Mouse (Mus musculus) MEL-GATA-1-ER (cell line): ENCODE data around the gene Clptm1.
A peak's percentile ranks its signal among the peaks of the same experiment; 100 is the strongest.

Experiments
- DNase-seq: peaks from one replicate; pipeline ENCODE4 v3.0.0-alpha.2; 2012; ENCODE audit warnings: low read depth; ENCODE audit errors: extremely low read depth

Clptm1 gene

DNA sequence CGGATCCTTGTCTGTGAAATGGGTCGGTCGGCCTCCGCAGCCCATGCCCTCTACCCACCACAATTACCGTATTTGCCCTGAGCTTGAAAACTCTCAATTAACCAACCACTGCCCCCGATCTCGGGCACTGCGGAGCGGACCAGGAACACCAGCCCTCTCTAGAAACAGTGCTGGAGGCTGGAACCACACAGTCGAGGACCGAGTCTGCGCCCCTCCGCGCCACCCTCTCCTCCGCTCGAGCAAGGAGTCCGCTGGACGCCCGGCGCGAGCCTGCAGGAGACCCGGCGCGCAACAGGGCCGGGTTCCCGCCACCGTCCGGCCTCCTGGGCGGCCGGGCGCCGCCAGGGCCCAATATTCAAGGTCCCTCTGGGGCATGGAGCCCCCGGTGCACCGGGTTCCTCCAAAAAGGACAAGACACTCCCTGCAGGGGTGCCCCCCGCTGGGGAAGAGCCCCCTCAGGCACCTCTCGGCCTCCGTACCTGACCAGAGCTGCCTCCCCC is 328 bp downstream of the Clptm1 start:
- no peak for DNase-seq

DNA sequence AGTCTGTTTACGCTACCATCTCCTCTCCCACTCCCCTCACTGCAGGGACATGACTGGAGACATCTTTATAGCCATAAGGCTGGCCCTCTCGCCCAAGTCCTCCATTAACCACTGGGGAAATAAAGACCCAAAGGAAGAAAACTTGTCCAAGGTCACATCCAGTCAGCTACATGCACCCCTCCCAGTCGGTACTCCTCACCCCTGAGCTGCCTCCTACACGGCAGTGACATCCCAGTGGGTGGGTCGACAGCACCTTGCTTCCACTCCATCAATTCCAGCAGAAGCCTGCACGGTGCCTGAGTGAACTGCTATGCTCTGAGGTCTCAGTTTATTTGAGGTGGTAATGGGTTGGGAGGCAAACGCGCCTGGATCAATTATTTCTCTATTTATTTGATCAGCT is 893 bp downstream of the Clptm1 start:
- DNase-seq, result no peak

DNA sequence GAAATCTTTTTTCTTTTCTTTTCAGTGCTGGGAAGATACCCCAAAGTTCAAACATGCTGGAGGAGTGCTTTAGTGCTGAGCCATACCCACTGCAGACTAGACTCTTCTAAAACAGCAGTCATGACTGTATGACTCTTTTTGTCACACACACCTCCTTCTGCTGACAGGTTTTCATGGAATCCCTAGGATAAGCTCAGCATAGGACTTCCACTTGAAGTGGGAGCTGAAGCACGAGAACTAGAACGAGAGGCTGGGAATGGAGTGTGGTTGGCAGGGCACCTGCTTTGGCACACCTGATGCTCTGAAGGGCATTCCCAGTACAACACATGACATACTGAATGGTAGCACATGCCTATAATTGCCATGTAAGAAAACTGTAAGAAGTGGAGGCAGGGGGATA is 12.2 kb downstream of the Clptm1 start:
- DNase-seq, result no peak

DNA sequence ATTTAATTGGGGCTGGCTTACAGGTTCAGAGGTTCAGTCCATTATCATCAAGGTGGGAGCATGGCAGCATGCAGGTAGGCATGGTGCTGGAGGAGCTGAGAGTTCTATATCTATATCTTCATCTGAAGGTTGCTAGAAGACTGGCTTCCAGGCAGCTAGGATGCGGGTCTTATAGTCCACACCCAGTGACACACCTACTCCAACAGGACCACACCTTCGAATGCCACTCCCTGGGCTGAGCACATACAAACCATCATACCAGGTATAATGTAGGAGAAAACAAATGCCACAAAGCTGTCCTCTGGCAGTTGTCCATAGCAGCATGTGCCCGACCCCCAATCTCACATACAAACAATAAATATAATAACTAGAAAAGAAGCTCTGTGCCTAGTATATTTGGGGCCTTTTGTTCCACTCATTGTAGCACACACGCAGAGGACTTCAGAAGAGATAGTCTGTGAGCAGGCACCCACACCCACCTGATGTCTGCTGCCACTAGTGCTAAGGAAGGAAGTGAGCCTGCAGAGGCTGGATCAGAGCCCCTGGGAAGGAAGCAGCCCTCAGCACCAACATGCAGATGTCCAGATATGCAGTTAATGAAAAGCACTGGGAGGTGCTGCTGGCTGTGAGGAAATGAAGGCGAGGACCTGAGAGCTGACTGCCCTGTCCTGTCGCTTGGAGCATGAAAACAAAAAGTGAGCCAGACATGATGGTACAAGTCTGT is 13.6 kb downstream of the Clptm1 start:
- DNase-seq, result no peak

DNA sequence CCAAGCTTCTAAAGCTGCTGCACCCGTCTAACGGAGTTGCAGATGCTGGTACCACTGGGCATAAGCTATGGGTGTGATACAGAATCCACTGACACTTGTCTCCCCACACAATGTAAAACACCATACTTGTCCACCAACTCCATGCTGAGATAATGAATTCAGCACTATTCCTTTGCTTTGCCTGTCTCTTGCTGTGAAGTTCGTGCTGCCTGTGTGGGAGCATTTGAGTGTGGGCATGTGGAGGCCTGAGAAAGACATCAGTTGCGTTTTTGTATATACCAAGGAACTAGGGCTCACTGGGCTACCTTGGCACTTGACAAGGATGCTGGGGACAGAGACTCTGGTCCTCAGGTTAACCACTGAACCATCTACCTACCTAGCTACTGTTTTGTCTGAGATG is 23.6 kb downstream of the Clptm1 start:
- DNase-seq, result no peak

DNA sequence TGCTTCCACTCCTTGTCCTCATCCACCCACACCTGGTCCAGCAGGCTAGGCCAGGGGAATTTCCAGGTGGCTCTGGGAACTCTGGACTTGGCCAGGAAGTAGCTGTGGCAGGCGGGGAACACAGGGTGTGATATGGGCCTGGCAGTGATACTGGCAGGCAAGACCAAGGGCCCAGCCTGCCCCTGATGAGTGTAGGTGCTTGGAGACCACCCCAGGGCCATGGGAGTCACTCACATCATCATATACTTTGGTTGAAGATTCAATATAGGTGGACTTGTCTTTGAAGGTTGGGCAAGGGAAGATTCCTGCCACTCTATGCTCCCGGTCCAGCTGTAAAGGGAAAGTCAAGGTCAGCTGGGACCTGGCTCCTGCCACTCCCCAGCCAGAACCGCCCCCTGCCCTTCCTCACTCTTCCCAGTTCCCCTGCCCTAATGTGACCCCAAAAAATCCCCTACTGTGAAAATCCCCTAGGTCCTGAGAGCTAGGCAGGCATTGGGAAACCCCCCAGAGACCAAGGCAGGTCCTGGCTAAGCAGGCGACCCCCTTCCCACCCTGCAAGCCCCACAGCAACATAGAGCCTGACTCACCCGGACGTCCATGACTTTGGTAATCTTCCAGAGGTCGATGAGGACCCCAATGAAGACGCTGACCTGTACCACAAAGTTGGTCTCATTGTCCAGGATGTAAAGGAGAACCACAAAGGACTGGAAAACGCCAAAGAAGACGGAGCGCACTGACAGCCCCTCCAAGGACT is 29.6 kb downstream of the Clptm1 start:
- DNase-seq, result no peak

DNA sequence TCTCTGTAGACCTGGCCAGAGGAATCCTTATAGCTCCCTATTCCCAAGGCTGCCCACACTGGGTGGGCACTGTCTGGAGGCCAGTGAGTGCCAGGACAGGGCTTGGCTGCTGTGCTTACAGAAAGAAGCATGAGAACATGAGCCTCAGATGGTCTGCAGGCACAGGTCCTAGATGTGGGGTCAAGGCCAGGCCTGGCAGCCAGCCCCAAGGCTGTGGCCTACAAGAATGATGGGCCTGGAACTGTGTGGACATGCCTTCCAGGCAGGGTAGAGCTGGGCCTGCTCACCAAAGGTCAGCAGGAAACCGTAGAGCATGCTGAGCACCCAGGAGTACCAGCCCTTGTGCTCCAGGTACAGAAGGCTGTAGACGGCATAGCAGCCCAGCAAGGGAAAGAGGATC is 30.2 kb downstream of the Clptm1 start:
- DNase-seq, result no peak

DNA sequence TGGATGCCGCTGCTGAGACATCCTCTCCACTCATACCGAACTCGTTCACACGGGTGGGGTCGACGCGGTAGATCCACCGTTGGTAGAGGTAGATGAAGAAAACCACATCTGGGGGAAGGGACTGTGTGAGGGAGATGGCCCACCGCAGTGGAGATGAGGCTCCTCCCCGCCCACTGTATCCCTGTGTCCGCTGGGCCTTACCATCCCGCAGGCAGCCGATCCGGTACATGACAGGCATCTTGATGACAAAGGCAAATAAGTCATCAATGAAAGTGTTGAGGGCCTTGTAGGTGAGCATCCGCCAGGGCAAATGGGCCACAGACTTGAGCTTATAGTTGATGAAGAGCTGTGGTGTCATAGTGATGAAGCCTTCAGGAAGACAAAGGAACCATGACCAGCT is 31.0 kb downstream of the Clptm1 start:
- DNase-seq, result no peak

DNA sequence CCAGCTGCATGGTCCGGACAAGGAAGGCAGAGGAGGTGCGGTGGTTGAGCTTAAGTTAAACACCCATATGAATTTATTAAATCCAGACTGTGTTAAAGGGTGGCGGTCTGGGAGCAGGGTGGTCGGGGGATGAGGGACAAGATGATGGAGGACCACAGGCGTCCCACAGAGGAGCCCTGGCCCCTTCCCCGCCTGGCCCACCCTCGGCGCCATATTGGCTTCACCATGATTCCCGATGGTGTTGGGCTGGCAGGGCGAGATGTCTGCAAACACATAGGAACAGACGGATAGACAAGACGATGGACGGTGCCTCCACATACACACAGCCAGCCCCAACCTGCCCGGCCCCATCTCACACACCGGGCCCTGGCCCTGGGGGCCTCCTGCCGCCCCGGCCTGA is 31.6 kb downstream of the Clptm1 start:
- DNase-seq, result no peak

DNA sequence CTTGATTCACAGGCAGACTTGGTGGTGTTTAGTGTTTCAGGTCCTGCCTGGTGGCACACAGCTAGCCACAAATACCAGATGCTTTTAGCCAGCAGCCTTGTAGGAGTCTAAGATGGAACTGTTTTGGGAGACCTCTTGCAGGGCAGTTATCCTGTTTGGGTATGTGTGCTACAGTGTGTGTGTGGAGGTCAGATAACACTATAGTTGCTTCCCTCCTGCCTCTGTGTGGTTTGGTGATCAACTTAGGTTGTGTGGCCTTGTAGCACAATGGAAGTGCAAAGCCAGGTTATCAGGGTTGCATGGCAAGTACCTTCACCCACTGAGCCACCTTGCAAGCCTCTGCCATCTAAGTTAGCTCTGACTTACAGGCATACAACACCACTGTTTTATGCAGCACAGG is 32.1 kb downstream of the Clptm1 start:
- DNase-seq, result peak; percentile 64

DNA sequence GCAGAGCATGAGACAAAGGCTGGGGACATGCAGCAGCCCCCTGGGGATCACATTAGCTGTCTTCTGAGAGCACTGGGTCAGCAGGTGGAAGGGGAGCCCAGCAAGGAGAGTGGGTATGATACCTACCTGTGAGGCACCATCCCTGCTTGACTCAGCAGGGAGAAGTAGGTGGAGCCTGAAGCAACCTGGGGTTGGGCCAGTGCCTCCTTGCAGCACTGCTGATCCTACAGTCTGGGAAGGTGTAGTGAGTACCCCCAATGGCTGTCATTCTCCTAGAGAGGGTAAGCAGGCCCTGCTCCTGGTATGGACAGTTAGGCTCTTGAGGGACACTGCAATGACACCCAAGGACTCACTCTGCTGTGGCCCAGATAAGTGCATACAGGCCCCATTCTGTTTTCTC is 32.6 kb downstream of the Clptm1 start:
- no peak for DNase-seq

DNA sequence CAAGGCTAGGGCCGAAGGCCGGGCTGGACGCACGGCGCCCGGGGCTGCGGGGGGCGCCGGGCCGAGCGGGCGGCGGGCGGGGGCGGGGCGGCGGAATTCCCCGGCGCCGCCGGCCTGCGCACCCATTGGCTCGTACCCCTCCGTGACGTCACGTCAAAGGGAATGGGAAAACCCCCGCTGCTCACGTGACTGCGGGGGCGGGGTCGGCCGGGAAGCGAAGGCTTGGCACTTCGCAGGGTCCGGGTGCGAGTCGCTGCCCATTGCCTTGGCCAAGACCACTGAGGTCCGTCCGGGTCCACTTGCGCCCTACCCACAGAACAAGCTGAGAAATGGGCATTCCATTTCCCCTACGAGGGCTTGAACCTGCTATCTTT is 35.5 kb downstream of the Clptm1 start, which contains the start of gene Relb:
Gene Relb, minus strand, starts transcription at position 78 of the 374 bp plus-strand sequence.
- DNase-seq, result peak; percentile 29

DNA sequence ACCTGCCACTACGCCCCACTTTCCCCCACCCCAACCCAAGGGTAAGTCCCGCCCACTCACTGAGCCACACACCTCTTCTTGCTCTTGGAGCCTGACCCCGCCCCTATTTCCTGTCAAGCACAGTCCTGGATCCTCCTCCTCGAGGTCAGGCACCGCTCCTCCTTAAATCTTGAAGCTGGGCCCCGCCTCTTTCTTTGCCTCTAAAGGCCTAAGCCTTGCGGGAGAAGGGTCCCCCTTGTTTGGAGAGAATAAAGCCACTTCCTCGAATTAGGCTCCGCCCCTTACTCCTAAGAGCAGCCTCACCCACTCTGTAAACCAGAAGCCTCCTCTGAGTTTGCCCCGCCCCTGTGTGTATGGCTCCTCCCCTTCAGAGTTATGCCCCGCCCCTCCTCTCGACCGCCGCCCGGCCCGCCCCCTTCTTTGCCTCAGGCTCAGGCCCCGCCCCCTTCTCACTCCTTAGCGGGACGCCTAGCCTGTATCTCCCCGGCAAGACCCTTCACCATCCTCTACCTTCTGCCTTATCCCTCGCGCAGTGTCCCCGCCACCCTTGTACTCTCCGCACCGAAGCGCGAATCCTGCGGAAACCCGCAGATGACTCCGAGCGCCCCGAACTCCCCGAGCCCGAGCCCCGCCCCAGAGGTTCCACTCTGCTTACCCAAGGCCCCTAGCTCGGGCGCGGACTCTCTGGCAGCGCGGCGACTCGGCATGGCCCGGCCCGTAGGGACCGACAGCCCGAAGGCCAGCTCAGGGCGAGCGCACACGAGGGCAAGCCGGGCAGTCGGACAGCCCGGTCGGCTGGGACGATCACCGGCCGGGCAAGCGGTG is 36.1 kb downstream of the Clptm1 start:
- DNase-seq, result peak; percentile 98

DNA sequence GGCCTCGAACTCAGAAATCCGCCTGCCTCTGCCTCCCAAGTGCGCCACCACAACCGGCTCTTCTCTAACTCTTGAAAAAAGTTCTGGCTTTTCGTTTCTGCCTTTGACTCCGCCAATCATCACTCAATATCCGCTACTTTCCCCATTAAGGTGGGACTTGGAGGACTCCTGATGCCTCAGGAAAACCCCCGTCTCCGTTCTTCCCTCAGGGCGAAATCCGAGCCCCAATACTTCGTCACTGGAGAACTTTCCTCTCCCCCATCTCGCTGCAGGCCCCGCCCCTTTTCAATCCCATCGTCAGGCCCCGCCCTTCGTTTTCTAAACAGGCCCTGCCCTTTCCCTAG is 36.7 kb downstream of the Clptm1 start:
- no peak for DNase-seq

DNA sequence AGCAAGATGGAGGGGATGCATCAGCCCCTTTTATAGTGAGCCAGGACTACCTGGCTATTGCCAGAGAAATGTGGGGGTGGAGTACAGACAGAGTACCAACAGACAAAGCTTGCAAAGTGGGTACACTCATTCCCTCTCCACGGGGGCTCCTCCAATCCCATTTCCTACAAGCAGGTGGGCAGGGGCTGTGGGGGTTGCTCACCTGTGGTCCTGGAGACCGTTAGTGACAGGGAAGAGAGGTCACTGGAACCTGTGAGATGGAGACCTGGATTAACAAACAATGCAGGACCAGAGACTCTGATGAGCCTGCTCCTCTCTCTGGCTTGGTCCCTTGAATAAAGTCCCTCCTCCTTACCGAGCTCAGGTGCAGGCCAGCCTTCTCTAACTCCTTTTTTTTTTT is 37.1 kb downstream of the Clptm1 start:
- DNase-seq, result no peak

DNA sequence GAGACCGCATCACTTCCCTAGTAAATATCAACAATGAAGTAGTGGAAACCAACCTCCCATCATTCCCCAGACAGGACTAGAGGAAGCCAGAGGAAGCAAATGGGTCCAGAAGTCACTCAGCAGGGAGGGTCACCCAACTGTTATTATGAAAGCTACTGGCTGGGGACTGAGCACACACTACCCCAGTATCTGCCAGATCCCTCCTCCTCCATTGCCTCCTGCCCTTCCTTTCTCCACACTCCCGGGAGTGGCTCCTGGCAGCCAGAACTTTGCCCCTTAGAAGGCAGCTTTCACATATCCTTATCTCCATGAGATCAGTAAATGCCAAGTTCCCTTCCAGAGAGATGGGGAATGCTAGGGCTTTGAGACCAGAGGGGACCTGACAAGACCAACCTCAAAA is 41.4 kb downstream of the Clptm1 start:
- DNase-seq, result no peak

DNA sequence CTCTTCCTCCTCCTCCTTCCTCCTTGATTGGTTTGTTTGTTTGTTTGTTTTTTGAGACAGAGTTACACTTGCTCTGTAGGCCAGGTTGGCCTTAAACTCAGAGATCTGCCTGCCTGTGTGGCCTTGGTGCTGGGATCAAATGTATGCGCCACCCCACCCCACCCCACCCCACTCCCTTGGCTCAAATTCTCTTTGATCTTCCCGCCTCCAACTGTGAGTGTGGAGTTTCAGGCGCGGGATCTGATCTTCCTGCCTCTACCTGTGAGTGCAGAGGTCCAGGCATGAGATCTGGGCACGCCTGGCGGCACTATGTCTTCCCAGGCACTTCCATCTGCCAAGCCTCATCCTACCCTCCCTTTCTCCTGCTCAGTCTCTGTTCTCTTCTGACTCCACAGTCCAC is 42.6 kb downstream of the Clptm1 start:
- no peak for DNase-seq

DNA sequence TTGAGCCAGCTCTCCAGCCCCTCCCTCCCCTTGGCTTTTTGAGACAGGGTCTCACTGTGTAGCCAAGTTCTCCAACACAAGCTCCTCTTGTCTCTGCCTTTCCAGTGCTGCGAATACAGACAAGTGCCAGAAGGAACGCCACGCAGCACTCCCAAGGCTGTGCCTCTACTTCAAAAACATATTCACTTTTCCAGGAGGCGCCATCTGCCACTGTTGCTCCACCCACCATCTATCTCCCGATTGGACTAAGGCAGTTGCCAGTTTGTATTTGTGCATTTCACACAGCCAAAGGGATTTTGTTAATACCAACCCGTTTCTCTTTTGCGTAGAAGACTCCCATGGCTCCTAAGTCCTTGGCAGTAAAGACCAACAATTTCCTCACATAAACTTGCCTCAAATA is 44.0 kb downstream of the Clptm1 start:
- DNase-seq, result no peak

DNA sequence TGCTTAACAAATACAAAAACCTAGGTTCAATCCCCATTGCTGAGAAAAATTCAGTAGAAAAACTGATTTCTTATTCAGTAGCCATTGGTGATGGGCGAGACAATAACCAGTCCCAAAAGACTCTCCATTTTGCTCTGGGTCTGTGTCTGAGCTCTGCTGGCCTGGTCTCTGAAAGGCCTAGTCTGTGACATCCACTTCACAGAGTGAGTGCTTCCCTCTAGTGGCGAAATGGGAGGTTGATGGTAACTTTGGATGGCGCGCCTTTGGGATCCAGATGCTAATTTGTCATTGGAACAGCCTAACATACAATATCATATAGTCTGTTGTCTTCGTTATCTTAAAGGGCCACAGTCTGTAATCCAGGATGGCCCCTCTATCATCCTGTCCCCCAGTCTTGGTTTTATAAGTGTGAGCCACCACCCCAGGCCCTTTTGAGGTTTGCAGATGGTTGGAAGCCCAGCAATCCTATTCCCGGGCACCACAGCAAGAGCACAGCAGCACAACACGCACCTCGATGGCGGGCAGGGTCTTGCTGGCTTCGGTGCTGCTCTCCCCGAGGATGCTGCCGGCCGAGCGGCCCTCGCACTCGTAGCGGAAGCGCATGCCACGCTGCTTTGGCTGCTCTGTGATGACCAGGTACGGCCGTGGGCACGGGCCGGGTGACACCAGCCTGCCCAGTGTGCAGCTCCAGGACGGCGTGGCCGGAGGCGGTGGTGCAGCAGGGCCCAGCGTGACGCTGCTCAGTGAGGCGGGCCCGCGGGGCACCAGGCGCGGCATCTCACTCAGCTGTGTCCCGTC is 45.6 kb downstream of the Clptm1 start:
- peak; percentile 58 for DNase-seq

DNA sequence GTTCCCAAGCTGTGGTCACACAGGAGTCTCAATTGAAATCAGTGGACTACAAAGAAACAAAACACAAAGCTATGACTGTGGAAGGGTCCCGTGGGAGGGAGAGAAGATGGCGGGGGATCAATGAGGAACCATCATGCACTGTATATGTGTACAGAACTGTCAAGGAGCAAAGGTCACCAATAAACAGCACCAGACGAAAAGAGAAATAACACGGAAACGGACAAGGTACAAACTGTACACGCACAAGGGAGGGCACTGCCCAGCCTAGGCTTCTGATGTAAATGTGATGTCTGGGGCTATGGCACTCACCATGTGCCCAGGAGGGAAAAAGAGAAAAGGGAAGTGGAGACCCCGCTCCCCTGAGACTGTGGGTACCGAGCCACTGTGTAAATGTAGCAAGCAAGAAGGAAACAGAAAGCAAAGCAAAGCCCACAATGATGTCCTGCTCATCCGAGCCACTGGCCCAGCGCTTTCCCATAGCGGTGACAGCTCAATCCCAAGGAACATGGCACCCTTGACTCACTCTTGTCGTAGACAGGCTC is 49.7 kb downstream of the Clptm1 start:
- no peak for DNase-seq

DNA sequence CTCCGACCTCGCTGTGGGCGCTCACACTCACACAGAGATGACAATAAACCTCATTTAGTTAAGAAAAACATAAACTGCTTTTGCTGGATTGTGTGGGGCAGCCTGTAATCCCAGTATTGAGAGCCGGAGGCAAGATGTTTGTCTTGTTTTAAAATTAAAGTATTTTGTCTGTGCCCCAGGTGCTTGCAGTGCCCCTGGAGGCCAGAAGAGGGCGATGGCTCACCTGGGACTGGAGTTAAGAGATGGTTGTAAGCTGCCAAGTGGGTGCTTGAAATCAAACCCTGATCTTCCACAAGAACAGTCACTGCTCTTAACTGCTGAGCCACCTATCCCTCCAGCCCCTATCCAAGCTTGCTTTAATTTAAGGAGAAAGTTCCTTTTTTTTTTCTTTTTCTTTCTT is 53.9 kb downstream of the Clptm1 start:
- DNase-seq, result no peak
